Mouse (Mus musculus) thymus, postnatal 14 days (tissue): ENCODE data around the gene Ccnb3.
"Not testable (repeated sequence)": the region's sequence is repeated elsewhere in the genome, so short reads cannot be mapped to it uniquely, and the experiment has no call there.

Experiments
- DNase-seq: peaks from one replicate; pipeline ENCODE4 v3.0.0; 2021

Ccnb3 gene

GRCm38 (mm10) chrX:7041519-7041918 lies at the start of gene Ccnb3:
Gene Ccnb3, minus strand, starts transcription at chrX:7041619.
- no peak for DNase-seq

GRCm38 (mm10) chrX:7090323-7090722 lies 48.9 kb upstream of the Ccnb3 start:
- DNase-seq, result no peak

DNA sequence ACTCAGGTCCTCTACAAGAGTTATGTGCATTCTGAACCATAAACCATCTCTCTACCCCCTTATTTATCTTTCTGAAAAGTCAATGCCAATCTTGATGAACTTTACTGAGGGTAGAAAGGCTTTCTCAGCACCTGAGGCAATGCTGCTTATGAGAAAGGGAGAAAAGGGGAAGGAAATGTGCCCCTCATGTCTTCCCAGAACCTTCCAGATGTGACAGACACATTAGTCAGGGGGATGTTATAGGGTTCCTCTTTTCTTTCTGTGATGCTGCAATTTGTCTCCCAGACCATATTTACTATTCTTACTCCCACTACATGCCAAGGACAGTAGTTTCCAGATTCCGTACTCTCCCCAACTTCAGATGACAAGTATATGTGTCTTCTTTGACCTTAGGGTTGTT lies 44.5 kb upstream of the Ccnb3 start:
- DNase-seq, result no peak

DNA sequence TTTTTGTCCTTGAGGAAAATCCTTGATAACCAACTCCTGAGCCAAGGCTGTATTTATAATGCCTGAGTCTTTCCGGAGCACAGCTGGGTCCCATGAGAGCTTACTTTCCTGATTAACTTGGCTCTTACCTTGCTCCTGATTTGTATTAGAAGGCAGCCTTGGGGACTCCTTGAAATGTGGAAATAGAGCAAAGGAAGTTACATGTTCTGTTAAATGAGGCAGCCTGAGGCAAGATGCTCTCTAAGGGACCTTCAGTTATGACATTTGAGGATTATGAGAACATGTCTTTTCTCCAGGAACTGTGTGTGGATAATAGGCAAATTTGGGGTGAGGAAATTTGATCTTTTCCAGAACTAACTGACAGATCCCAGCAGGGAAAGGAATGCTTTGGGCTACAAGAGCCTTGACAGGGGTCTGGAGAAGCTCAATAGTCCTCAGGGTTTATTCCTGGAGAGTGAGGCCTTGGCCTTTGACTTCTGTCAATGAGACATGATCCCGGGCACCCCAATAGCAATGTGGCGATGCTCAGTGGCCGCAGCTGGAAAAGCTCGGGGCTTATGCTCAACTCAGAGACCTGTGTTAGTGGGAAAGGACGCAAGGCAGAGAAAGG lies 38.5 kb upstream of the Ccnb3 start:
- DNase-seq, result no peak

GRCm38 (mm10) chrX:7068002-7068401 lies 26.6 kb upstream of the Ccnb3 start:
- no peak for DNase-seq

DNA sequence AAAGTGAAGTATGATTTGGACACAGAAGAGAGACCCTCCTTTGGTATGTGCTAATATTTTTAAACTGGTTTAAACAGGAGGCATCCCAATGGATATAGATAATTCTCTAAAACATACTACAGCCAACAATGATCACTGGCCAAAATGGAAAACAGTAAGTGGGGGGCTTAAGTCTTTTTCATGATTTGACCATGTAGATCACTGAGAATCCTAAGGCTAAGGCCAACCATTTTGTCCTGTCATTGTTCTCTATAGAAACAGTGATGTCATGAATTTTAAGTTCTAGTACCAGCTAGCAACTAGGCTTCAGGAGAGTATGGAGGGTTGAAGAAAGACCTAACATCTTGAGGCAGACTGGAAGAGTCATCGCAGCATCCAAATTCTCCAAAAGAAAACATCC lies 25.8 kb upstream of the Ccnb3 start, which contains the start of gene Akap4:
TSS of gene Akap4 (plus strand) at position 301 of the 400 bp plus-strand sequence.
- DNase-seq, result no peak

DNA sequence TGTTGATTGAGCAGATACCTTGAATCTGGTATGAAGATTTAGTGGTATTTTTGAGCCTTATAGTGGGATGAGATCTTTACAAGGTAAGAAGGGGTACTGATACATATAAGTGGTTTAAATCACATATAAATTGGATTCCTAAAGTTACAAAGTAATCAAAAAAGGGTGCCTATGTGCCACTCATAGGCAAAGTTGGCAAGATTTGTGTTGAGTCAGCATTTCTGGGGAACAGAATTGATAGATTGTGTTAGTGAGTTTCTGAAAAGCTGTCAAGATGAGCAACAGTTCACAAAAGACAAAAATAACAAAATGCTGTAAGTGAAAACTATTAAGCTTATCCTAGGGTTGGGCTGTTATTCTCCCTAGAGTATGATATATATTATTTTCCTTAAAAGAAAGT lies 22.7 kb upstream of the Ccnb3 start:
- no peak for DNase-seq

DNA sequence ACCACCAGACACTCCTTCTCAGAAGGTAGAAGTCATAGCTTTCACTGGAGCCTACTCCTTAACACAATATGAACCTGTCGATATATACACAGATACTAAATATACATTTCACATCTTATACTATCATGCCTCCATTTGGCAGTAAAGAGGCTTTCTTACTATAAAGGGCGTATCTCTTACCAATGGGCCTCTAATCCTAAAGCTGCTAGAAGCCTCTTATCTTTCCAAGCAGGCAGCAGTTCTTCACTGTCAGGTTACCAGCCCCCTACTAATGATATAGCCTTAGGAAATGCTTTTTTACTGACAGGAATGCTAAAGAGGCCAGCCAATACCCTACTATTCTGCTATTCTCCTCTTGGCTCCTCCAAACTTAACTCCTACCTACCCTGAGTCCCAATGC lies 16.2 kb upstream of the Ccnb3 start:
- DNase-seq, result no peak

DNA sequence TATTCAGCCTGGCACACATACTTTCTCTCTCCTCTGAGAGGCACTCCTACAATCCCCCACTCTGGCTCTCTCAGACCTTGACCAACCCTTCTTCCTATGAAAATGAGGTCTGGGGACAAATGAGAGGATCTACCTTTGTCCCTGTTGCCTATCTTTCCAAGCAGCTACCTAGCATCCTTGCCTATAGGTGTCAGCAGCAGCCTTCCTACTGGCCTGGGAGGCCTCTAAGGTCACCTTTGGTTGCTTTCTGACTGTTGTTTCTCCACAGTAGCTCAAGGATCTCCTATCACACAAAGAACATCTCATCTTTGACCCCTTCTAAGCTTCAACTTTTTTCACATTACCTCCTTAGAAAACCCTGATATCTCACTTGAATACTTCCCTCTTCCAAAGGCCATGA lies 15.6 kb upstream of the Ccnb3 start:
- DNase-seq, result no peak

- DNase-seq, result not testable (repeated sequence)
Observed at GRCm38 (mm10) chrX:6983916-6984315, 57.5 kb downstream of the Ccnb3 start.

GRCm38 (mm10) chrX:6971956-6972355 lies 69.5 kb downstream of the Ccnb3 start:
- no peak for DNase-seq

DNA sequence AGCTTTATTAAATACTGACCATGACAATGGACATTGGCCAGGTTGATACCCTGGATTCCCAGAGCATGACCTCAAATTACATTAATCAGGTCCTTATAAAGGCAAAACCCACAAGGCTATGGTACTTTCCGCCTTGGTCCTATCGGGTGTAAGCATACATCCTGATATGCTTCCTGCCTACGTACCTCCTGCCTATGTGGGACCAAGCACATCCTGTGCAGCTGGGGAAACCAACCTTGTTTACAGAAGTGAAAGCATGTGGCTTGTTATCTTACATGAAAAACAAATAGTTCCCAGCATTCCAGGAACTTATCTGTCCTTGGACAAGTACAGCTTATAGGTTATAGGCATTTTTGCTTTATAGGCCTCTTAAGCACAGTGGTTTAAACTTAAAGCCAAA lies 72.8 kb downstream of the Ccnb3 start:
- peak; percentile 8 for DNase-seq
